Mouse (Mus musculus): ENCODE results near the gene Rab25. TPM values are rescaled to one million over a fixed set of nuclear protein-coding genes. Genes with fewer than 3 reads are reported as not detected.

Gene Rab25
- total RNA-seq, 2 experiments from 2014 or later, result 0.26 TPM; not detected in 1

- DNase-seq, result no peak
These were observed 25.1 kb downstream of the Rab25 start for GRCm38 (mm10) chr3:88523027-88523426.

GRCm38 (mm10) chr3:88521803-88522331 is 26.2 kb downstream of the Rab25 start:
- peak; percentile 78 to 85 for DNase-seq

DNA sequence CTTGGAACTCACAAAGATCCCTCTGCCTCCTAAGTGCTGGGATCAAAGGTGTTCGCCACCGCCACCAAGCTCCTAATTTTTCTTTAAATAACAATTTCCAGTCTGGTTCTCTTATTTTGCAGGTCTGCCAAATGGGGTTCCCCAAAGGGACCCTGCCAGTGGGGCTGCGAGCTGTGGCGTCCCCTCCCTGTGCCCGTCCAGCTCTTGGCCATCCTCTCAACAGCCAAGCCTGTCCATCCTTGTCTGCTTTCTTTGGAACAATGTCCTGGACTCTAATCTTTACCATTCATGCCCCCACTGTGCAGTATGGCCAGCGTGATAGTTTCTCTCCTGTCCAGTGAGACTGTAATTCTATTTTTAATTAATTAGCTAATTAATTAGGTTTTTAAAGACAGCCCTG is 26.9 kb downstream of the Rab25 start:
- no peak for DNase-seq

DNA sequence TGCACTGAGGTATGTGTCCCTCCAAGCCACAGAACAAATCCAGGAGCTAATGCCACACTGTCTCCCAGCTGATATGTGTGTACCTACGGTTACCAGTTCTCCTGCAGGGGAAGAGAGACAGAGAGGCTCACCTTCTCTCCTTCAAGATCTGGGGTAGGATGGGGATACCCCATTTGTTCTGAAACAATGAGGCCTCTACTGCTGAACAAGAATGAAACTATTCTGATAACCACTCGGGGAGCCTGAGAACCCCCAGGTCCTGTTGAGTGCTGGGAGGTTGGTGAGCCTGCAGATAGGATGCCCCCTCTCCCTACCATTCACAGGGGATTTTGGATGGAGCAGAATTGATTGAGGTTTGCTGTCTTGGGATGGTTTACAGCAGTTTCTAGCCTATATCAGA is 28.0 kb downstream of the Rab25 start:
- DNase-seq, result no peak

- DNase-seq, result no peak
These were observed 29.7 kb downstream of the Rab25 start for GRCm38 (mm10) chr3:88518411-88518810.

DNA sequence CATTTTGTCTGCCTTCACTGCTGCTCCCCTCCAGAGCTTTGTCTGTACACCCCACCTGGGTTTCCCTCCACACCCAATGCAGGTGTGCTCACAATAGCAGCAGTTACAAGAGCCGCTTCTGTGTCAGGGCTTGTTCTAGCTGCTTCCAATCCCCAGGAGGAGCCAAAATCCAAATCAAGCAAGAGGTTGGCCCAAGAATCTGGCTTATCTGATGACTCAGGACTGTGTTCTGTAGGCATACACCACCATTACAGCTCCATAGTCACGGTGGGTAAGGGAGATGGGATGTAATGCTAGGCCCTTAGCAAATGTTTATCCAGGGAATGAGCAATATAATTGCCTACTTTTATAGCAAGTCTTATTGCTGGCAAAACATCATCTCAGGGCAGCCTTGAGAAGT is 31.7 kb downstream of the Rab25 start:
- DNase-seq, result no peak

DNA sequence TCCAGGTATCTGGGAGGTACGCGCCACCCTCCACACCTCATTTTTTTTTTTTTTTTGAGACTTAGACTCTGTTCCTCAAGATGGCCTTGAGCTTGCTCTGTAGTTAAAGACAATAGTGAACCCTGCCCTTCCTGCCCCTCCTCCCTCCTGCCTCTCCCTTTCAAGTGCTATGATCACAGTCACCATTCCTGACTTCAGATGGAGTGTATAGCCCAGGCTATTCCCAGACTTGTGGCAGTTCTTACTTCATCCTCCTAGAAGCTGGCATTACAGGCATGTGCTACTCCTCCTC is 33.1 kb downstream of the Rab25 start:
- no peak for DNase-seq

DNA sequence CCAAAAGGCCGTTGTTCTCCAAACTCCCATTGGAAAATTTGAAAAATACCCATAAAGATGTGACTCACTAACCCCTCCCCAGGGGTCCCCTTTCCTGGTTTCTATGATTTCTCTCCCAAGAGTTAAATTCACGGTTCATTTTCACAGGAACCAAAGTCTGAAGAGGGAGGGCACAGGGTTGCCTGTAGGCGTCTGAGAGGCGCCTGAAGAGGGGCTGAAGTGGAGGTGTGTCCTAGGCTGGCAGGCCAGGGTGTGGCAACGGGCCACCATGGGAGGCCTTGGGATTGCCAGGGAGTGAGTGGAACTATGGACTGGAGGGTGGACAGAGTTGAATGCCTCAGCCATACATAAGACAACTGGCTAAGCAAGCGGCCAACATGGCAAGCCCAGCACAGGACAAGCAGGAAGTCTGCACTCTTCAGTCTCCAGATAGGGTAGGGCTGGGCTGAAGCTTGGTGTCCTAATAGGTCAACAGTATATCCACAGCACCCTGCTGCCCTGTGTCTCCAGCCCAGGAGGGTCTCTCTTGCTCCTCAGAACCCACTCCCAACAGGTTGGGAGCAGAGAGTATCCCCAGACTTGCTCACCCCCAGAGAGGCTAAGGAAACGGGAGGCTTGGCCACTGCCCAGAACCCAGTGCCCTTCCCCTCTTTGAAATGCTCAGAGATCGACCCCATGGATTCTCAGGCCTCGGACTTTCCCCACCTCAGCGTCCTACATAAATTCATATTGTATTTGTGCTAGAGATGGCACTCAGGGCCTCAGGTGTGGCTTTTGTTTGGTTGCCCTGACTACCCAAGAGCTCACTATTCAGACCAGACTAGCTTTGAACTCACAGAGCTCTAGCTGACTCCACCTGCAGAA is 33.6 kb downstream of the Rab25 start:
- DNase-seq, result no peak

DNA sequence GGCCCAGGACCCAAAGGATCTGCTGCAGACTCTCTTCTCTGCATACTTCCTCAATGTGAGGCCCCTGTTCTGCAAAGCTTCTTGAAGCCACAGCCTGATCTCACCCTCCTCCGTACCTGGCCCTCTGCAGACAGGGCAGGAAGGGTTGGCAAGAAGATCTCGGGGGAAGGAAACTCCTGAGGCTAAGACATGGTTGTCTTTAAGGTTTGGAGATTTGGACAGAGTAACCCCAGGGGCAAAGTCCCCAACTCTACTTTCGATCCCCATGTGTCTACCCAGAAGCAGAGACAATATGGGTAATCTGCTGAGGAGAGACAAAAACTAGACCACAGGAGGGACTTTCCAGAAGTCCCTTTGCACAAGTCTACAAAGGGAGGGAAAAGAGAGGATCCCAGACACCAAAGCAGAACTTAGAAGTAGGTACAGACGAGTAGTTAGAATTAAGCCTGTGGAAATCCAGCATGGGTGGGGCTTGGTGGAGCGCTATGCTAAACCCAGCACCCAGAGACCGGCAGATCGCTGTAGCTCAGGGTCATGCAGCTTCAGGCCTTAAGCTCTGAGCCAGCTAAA is 34.5 kb downstream of the Rab25 start:
- DNase-seq, result no peak

DNA sequence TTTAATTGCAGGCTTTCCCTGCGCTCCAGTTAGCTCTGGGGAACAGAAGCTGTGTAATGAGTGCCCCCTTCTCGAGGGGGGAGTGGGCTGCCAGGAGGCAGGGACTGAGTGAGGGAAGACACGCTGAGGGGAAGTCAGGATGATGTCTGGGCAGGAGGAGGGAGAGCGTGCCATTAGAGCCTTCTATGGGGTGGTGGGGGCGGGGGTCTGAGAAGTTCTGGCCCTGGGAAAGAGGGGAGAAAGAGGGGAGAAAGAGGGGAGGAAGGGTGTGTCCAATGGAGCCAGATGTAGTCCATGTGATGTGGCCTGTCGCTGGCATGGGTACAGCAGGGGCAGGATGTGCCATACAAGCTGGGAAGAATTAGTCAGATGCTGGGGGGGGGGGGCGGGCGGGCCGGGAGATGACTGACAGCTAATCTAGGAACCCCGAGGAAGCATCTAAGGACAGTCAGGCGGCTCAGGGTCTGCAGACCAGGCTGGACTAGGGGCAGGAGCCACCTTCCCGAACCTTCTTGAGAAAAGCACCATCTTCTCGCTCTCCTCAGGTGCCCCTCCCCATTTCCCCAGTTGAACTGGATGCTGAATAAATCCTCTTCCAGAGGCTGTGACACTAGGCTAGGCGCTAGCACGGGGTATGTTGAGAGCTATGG is 35.1 kb downstream of the Rab25 start:
- no peak for DNase-seq

DNA sequence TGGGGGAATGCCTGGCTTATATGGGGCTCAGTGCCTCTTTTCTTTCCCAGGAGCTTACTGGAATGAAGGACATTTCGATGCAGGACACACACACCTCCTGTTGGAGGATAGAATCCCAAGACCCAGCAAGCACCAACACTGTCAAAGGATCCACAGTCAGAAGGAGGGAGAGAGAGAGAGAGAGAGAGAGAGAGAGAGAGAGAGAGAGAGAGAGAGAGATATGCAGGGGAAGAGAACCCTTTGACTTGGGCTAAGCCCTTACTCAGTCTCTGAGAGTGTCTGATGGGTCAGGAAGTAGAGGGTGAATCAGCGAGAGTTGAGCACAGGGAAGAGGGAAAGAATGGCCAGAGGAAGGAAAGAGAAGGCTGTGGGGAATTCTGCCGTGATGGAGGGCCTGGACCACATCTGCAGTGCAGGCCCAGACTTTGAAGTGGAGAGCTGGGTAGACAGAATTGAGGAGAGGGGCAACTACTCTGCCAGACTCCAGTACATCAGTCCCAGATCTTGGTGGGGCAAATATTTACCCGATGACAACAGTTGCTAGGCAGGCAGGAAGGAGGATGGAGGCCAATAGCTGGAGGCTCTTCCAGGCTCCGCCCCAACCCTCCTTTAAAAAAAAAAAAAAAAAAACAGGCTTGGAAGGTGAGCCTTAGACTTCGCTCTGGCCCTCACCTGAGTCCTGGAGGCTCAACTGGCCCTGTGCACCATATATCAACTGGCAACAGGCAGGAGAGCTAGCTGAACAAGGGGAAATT is 35.8 kb downstream of the Rab25 start:
- no peak for DNase-seq

GRCm38 (mm10) chr3:88511559-88511958 is 36.5 kb downstream of the Rab25 start:
- no peak for DNase-seq

GRCm38 (mm10) chr3:88510421-88511289 is 37.4 kb downstream of the Rab25 start:
- DNase-seq, result no peak

- peak; percentile 93 to 96 for DNase-seq
These were observed 38.2 kb downstream of the Rab25 start, which contains the start of gene Lmna for GRCm38 (mm10) chr3:88509692-88510420. Gene Lmna (minus strand): TSS chr3:88509956.

DNA sequence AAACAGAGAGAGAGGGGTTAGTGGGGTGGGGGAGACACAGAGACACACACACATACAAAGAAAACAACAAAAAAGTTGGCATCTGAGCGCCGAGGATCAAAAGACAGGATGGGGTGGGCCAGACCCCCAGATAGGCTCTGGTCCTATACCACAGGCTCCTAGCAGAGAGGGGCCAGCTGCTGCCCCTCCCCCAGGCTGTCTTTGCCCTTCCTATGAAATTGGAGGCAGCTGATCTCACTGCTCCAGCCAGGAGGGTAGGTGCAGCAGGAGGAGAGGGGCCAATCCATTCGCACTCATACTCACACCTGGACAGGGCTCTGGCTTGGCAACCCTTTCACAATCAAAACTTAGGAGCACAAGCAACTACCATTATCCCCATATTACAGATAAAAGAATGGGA is 38.9 kb downstream of the Rab25 start:
- no peak for DNase-seq

- no peak for DNase-seq
These were observed 42.3 kb downstream of the Rab25 start for GRCm38 (mm10) chr3:88505765-88506164.

GRCm38 (mm10) chr3:88505081-88505480 is 43.0 kb downstream of the Rab25 start:
- no peak for DNase-seq

DNA sequence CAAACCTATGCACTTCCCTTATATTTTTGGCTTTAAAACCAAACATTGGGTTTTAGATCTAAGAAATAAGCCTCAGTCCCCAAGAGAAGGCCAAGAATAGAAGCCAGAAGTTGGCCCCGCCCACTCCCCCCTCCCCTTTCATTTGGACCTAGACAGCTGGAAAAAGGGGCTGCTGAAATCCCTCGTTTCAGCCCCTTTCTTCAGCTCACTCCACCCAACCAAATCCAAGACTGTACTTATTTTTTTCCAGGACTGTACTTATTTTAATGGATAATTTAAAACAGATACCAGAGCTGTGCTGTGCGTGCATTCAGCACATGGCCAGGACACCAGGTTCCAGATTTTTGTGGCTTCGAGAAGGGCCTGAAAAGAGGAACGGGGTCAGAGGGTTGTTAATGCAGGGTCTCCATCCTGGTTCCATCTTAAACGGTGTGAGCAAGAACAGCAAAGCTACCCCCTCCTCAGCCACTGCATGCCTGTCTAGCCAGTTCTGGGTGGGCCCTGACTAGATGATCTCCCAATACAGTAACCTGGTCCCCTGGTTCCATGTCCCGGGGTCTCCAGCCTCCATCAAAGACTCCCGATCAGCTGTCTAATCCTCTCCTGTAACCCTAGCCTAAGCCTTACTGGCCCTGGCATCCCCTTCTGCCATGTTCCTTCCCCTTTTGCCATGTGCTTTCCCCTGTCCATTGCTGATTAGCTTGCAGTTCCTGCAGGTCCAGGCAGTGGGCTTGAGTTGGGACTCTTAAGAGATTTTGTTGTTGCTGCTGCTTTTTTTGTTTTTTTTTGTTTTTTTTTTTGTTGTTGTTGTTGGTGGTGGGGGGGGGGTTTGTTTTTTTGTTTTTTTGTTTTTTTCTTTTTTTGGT is 44.0 kb downstream of the Rab25 start:
- no peak for DNase-seq

- DNase-seq, result peak in 1 of 2 experiments; percentile 75
These were observed 44.6 kb downstream of the Rab25 start for GRCm38 (mm10) chr3:88503505-88503863.

Measured in heart, adult 18-20 months (tissue).